ENCODE assay signal across 32 mouse cellular contexts in the genomic region with DNA sequence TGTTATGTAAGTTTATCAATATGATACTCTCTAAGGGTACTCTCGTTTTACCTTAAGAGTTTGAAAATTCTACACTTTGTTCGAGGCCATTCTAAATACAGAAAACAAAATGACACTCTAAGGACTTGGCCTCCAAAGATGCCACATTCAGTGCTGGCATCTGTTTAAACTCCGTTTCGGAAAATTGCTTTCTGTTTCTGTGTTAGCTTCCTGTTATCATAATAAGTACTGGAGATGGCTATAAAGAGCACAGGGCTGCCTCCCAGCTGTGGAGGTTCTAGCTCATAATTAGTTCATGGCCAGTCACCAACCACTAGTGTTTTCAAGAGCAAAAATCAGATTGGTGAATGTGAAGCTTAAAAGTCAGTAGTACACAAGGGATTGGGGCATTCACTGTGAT. TPM values are rescaled to one million over a fixed set of nuclear protein-coding genes. Genes with fewer than 3 reads are reported as not detected.
DNase-seq lines count a peak whose midpoint lies in the region; ATAC-seq and TF ChIP-seq lines count a peak whose summit lies in the region.
"Had no signal": no experiment of that assay in that cellular context is flagged by ENCODE, and none has a peak within 500 bp of the region (broad histone marks: within the 10 kb centered on the region; RNA-seq: fewer than 3 reads in every experiment).

No protein-coding gene starts in this region.

- no peaks in the 10 kb centered on the region for H3K27me3 ChIP-seq in midbrain, embryonic 15.5 days (replicated peaks)
- H3K27me3 ChIP-seq in midbrain, embryonic 10.5 days (ENCODE audit: low read depth, poor library complexity, severe bottlenecking) = no peaks in the 10 kb centered on the region
- no peaks in the 10 kb centered on the region for H3K27me3 ChIP-seq in midbrain, postnatal 0 days (ENCODE audit: insufficient read depth, low read length)
- H3K27me3 ChIP-seq: embryonic facial prominence, embryonic 12.5 days; heart, embryonic 12.5 days; kidney, embryonic 15.5 days; limb, embryonic 13.5 days; liver, embryonic 13.5 days had no signal

- no peak overlapping the region for H3K4me2 ChIP-seq in midbrain, embryonic 15.5 days
- no peak overlapping the region for H3K4me2 ChIP-seq in midbrain, postnatal 0 days (ENCODE audit: low read depth, low read length, poor library complexity, severe bottlenecking)
- H3K4me2 ChIP-seq: embryonic facial prominence, embryonic 12.5 days; heart, embryonic 12.5 days; kidney, embryonic 15.5 days; limb, embryonic 13.5 days; liver, embryonic 13.5 days; lung, embryonic 14.5 days had no signal

- ATAC-seq in frontal cortex, adult (ENCODE audit: low TSS enrichment) = peak; percentile 38
- 0 out of 2 replicates have a peak, but pooled peaks have one; percentile 14 for ATAC-seq in midbrain, embryonic 15.5 days (replicated peaks)
- ATAC-seq in common myeloid progenitor, adult 5-6 weeks (replicated peaks; ENCODE audit: low read depth, poor library complexity, severe bottlenecking) = 0 out of 2 replicates have a peak, but pooled peaks have one; percentile 32
- no peak for ATAC-seq in midbrain, postnatal 0 days (ENCODE audit: low FRiP score)
- ATAC-seq: CD4-positive, CD25-positive, alpha-beta regulatory T cell, adult 4 months; intestine, postnatal 0 days; Patski had no signal

- no peak overlapping the region for H3K4me3 ChIP-seq in midbrain, embryonic 15.5 days
- H3K4me3 ChIP-seq in midbrain, embryonic 10.5 days = no peak overlapping the region
- H3K4me3 ChIP-seq in midbrain, postnatal 0 days (ENCODE audit: low read depth, low read length) = no peak overlapping the region
- H3K4me3 ChIP-seq: embryonic facial prominence, embryonic 12.5 days; heart, embryonic 12.5 days; kidney, embryonic 15.5 days; limb, embryonic 13.5 days; liver, embryonic 13.5 days had no signal

- TF ChIP-seq CTCF in midbrain, postnatal 0 days (IDR thresholded peaks at IDR 0.05) = no peak

- H3K27ac ChIP-seq in midbrain, embryonic 15.5 days = no peak overlapping the region
- no peak overlapping the region for H3K27ac ChIP-seq in midbrain, embryonic 10.5 days (replicated peaks)
- 0 out of 2 replicates have a peak overlapping the region, but pooled peaks have one; percentile 1 for H3K27ac ChIP-seq in midbrain, postnatal 0 days (ENCODE audit: low read depth, low read length)
- H3K27ac ChIP-seq: embryonic facial prominence, embryonic 12.5 days; kidney, embryonic 15.5 days; limb, embryonic 13.5 days; liver, embryonic 13.5 days had no signal

- WGBS in midbrain, embryonic 15.5 days = 68% methylated on average over 4 of the region's 4 CpGs
- WGBS in midbrain, embryonic 10.5 days = 83% methylated on average over 4 of the region's 4 CpGs
- whole genome bisulfite sequencing in midbrain, postnatal 0 days = 53% methylated on average over 4 of the region's 4 CpGs

- DNase-seq in frontal cortex, adult 2 months (ENCODE audit: extremely low spot score in 1 of 2, low spot score in 1 of 2) = no peak
- no peak for DNase-seq in midbrain, embryonic 10.5 days (ENCODE audit: low spot score)
- peak; percentile 7 for DNase-seq in midbrain, postnatal 0 days (ENCODE audit: low spot score)
- DNase-seq in retina, embryonic 14.5 days (ENCODE audit: low spot score) = no peak
- no peak for DNase-seq in c-Kit-positive CD71-positive TER-119-positive erythroid progenitor cells, embryonic 14.5 days (ENCODE audit: low spot score)
- DNase-seq: adrenal gland, adult 8-10 months; cerebellum, postnatal 10 days; gastrocnemius, postnatal 10 days; heart, adult 11 months; heart, postnatal 10 days; kidney, postnatal 36 days; liver, embryonic 13.5 days; lung, embryonic 14.5 days; thymus, adult 2 months; thymus, postnatal 4 days had no signal

- H3K9me3 ChIP-seq in midbrain, embryonic 15.5 days = no peaks in the 10 kb centered on the region
- H3K9me3 ChIP-seq in midbrain, embryonic 10.5 days (replicated peaks) = no peaks in the 10 kb centered on the region
- no peaks in the 10 kb centered on the region for H3K9me3 ChIP-seq in midbrain, postnatal 0 days (ENCODE audit: low read length)
- H3K9me3 ChIP-seq: embryonic facial prominence, embryonic 12.5 days; heart, embryonic 12.5 days; kidney, embryonic 15.5 days; limb, embryonic 13.5 days; liver, embryonic 13.5 days had no signal

- H3K4me1 ChIP-seq in midbrain, embryonic 15.5 days = no peaks in the 10 kb centered on the region
- H3K4me1 ChIP-seq in midbrain, embryonic 10.5 days = peaks cover 9% of the 10 kb centered on the region
- no peaks in the 10 kb centered on the region for H3K4me1 ChIP-seq in midbrain, postnatal 0 days (ENCODE audit: insufficient read depth, low read length)
- H3K4me1 ChIP-seq: embryonic facial prominence, embryonic 12.5 days; kidney, embryonic 15.5 days; limb, embryonic 13.5 days; liver, embryonic 13.5 days had no signal

- no peaks in the 10 kb centered on the region for H3K36me3 ChIP-seq in midbrain, embryonic 15.5 days (replicated peaks)
- H3K36me3 ChIP-seq in midbrain, embryonic 10.5 days = no peaks in the 10 kb centered on the region
- no peaks in the 10 kb centered on the region for H3K36me3 ChIP-seq in midbrain, postnatal 0 days (ENCODE audit: insufficient read depth, low read length)
- H3K36me3 ChIP-seq: embryonic facial prominence, embryonic 12.5 days; heart, embryonic 12.5 days; kidney, embryonic 15.5 days; limb, embryonic 13.5 days; liver, embryonic 13.5 days had no signal

- no peak overlapping the region for H3K9ac ChIP-seq in midbrain, embryonic 15.5 days
- H3K9ac ChIP-seq in midbrain, postnatal 0 days (replicated peaks; ENCODE audit: low read length, poor library complexity, severe bottlenecking) = no peak overlapping the region
- H3K9ac ChIP-seq: embryonic facial prominence, embryonic 12.5 days; heart, embryonic 12.5 days; kidney, embryonic 15.5 days; limb, embryonic 13.5 days; liver, embryonic 13.5 days; lung, embryonic 14.5 days had no signal

RNA-seq across cellular contexts. Expression of a gene that starts 4.2 kb away (rescaled TPM):
- polyA plus RNA-seq in frontal cortex, adult 2 months (2012; rRNA removed) = not detected in 2 replicates
- not detected in 2 replicates for polyA plus RNA-seq in midbrain, embryonic 15.5 days (2015; fragmentation: Nextera tagmentation; extraction: Ambion mirVana)
- polyA plus RNA-seq in midbrain, embryonic 10.5 days (2016; fragmentation: Nextera tagmentation; extraction: Ambion mirVana) = not detected in 2 replicates
- total RNA-seq in common myeloid progenitor, adult 5-6 weeks (2017) = not detected in 2 replicates
- total RNA-seq in midbrain, postnatal 0 days (2014; rRNA removed) = not detected in 2 replicates
- not detected in 2 replicates for polyA plus RNA-seq in midbrain, postnatal 0 days (2015; fragmentation: Nextera tagmentation; extraction: Ambion mirVana)
- total RNA-seq: adrenal gland, adult 8-10 months; ES-E14; gastrocnemius, postnatal 10 days; heart, postnatal 10 days; left cerebral cortex, postnatal 14 days; megakaryocyte-erythroid progenitor cell, adult 5-6 weeks; neutrophil, adult 5-6 weeks had no signal
- polyA plus RNA-seq: CD4-positive, CD25-positive, alpha-beta regulatory T cell, adult 4 months; forebrain, embryonic 11.5 days; heart, embryonic 12.5 days; intestine, postnatal 0 days; kidney, embryonic 15.5 days; limb, embryonic 13.5 days; liver, embryonic 13.5 days; lung, embryonic 14.5 days; Patski; small intestine, adult 2 months; stomach, embryonic 16.5 days; thymus, adult 2 months had no signal
